Mouse (Mus musculus) embryonic facial prominence, embryonic 14.5 days (tissue): Measurements from ENCODE around the gene Olfr104-ps. TPM values are rescaled to one million over a fixed set of nuclear protein-coding genes. Genes with fewer than 3 reads are reported as not detected.

Experiments used
- polyA plus RNA-seq: library from polyadenylated mRNA; unstranded; fragments of >200 nt; fragmentation: Nextera tagmentation; extraction: Ambion mirVana; gene quantifications from 2 replicates; pipeline ENCODE4 v1.2.1, GENCODE M21; 2014

Olfr104-ps gene
- polyA plus RNA-seq, 1 experiment from 2014 or later, result 0.08 TPM

Other genes starting within 250 kb of the Olfr104-ps start
- not detected in 2 replicates for gene Olfr92, start 239.5 kb upstream of the Olfr104-ps start, polyA plus RNA-seq
- not detected in 2 replicates for gene Olfr93, start 198.1 kb upstream of the Olfr104-ps start, polyA plus RNA-seq
- gene Ubd, start 165.7 kb upstream of the Olfr104-ps start, polyA plus RNA-seq, result 0.22 TPM in 1 of 2 replicates, not detected in the other
- gene Olfr94, start 158.6 kb upstream of the Olfr104-ps start, polyA plus RNA-seq, result 0.10 and 0.21 TPM in 2 replicates
- not detected in 2 replicates for gene Olfr95, start 146.5 kb upstream of the Olfr104-ps start, polyA plus RNA-seq
- gene Olfr96, start 139.4 kb upstream of the Olfr104-ps start, polyA plus RNA-seq, result 0.29 TPM in 1 of 2 replicates, not detected in the other
- gene Olfr97, start 122.3 kb upstream of the Olfr104-ps start, polyA plus RNA-seq, result not detected in 2 replicates
- gene Olfr98, start 95.8 kb upstream of the Olfr104-ps start, polyA plus RNA-seq, result not detected in 2 replicates
- gene H2-M3, start 89.4 kb upstream of the Olfr104-ps start, polyA plus RNA-seq, result 1.5 and 2.1 TPM in 2 replicates
- 0.25 TPM in 1 of 2 replicates, not detected in the other for gene Olfr99, start 76.1 kb upstream of the Olfr104-ps start, polyA plus RNA-seq
- not detected in 2 replicates for gene Olfr101, start 55.3 kb upstream of the Olfr104-ps start, polyA plus RNA-seq
- not detected in 2 replicates for gene Olfr102, start 42.5 kb upstream of the Olfr104-ps start, polyA plus RNA-seq
- gene Olfr103, start 19.9 kb upstream of the Olfr104-ps start, polyA plus RNA-seq, result 0.18 TPM in 1 of 2 replicates, not detected in the other
- gene Olfr105-ps, start 19.5 kb downstream of the Olfr104-ps start, polyA plus RNA-seq, result not detected in 2 replicates
- gene Olfr106-ps, start 30.8 kb downstream of the Olfr104-ps start, polyA plus RNA-seq, result not detected in 2 replicates
- gene Olfr107, start 39.6 kb downstream of the Olfr104-ps start, polyA plus RNA-seq, result not detected in 2 replicates
- not detected in 2 replicates for gene Olfr108, start 85.9 kb downstream of the Olfr104-ps start, polyA plus RNA-seq
- not detected in 2 replicates for gene Olfr109, start 99.3 kb downstream of the Olfr104-ps start, polyA plus RNA-seq
- not detected in 2 replicates for gene H2-M2, start 124.0 kb downstream of the Olfr104-ps start, polyA plus RNA-seq
- 0.12 TPM in 1 of 2 replicates, not detected in the other for gene Olfr110, start 132.9 kb downstream of the Olfr104-ps start, polyA plus RNA-seq
- gene Olfr111, start 148.4 kb downstream of the Olfr104-ps start, polyA plus RNA-seq, result not detected in 2 replicates
- gene Olfr112, start 209.9 kb downstream of the Olfr104-ps start, polyA plus RNA-seq, result not detected in 2 replicates
- not detected in 2 replicates for gene Olfr113, start 218.1 kb downstream of the Olfr104-ps start, polyA plus RNA-seq
- not detected in 2 replicates for gene Olfr114, start 233.2 kb downstream of the Olfr104-ps start, polyA plus RNA-seq